Mouse (Mus musculus) CH12.LX (cell line): ENCODE results near the gene Ttc16.

Experiments
- PAX5 ChIP-seq: IDR thresholded peaks from 2 replicates; pipeline ENCODE4 v1.6.1; 2012; ENCODE audit warnings: low read length, inconsistent platforms, mixed read lengths
- POLR2A ChIP-seq: IDR thresholded peaks from 2 replicates; pipeline ENCODE4 v1.6.1; 2011; ENCODE audit warnings: low read depth, mild to moderate bottlenecking, improper control_type of control experiment, low read length
- USF2 ChIP-seq: conservative IDR thresholded peaks from 2 replicates; pipeline ENCODE4 v1.6.1; 2011; ENCODE audit warnings: low read depth, low read length, improper control_type of control experiment
- ZC3H11A ChIP-seq: IDR thresholded peaks from 2 replicates; pipeline ENCODE4 v1.6.1; 2012; ENCODE audit warnings: low read depth, mild to moderate bottlenecking, inconsistent platforms, low read length, improper control_type of control experiment

- no peak for TF ChIP-seq USF2
- TF ChIP-seq POLR2A, result no peak
- TF ChIP-seq PAX5, result no peak
- no peak for TF ChIP-seq ZC3H11A
Measured at GRCm38 (mm10) chr2:32772626-32773279, 2.7 kb downstream of the Ttc16 start.
